Mouse (Mus musculus): Measurements from ENCODE around the gene Wdr90.

The Wdr90 gene

GRCm38 (mm10) chr17:25843122-25843521 lies 18.2 kb downstream of the Wdr90 start:
- DNase-seq, result no peak

- DNase-seq, result no peak
Observed at GRCm38 (mm10) chr17:25842509-25842908, 18.8 kb downstream of the Wdr90 start.

GRCm38 (mm10) chr17:25841117-25841880 lies 20.0 kb downstream of the Wdr90 start, which contains the start of gene Gm20683:
Gene Gm20683, minus strand, starts transcription at chr17:25841763.
- DNase-seq, result no peak

GRCm38 (mm10) chr17:25840519-25840918 lies 20.8 kb downstream of the Wdr90 start:
- DNase-seq, result no peak

DNA sequence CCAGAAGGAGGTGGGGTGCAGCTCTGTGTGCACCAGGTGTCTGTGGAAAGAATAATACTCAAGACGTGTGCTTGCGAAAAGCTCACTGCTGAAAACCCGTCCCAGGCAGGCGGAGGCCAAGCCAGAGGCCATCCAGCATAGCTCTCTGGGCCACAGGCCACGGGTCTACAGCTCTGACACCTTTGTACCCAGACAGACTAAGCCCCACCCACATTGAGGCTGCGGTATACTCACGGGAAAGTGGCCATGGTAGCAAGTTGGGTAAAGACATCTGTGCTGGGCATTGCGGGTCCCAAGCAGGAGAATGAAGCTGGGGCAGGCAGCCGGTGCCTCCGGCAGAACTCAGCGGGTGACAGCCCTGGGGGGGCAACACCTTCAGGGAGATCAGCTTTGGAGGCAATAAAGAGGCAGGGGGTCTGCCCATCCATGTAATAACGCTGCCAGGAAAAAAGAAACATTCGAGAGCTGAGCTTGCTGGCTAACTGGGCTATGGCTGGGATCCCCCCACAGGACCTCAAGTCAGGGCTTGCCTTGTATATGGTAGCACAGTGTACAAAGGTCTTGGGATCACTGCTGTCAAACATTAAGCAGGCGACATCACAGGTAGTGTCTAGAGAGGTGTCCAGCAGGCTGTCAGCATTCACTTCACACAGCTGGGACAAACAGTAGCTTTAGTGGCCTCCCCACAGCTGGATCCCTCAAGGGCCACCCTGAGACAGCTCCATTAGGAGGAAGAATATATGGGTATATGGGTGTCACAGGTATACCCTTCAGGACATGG lies 21.7 kb downstream of the Wdr90 start:
- no peak for DNase-seq

- no peak for DNase-seq
Observed at GRCm38 (mm10) chr17:25838904-25839303, 22.4 kb downstream of the Wdr90 start.

GRCm38 (mm10) chr17:25837533-25837932 lies 23.8 kb downstream of the Wdr90 start:
- DNase-seq, result no peak

DNA sequence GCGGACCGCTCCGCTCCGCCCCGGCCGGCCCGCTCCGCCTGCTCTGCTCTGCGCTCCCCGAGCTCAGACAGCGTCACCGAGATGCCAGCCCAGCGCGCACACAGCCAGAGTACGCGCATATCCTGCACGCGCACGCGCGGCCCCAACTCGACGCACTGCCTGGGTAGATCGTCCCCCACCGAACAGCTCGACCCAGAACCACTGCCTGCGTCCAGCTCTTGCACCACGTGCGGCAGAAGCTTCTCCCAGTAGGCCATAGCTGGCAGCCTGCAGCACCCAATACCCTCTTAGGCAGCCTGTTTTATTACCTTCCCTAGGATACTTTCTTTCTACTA lies 24.3 kb downstream of the Wdr90 start, which contains the start of gene Rhbdl1:
Gene Rhbdl1, minus strand, starts transcription at position 220 of the 335 bp plus-strand sequence.
- peak; percentile 63 for DNase-seq

DNA sequence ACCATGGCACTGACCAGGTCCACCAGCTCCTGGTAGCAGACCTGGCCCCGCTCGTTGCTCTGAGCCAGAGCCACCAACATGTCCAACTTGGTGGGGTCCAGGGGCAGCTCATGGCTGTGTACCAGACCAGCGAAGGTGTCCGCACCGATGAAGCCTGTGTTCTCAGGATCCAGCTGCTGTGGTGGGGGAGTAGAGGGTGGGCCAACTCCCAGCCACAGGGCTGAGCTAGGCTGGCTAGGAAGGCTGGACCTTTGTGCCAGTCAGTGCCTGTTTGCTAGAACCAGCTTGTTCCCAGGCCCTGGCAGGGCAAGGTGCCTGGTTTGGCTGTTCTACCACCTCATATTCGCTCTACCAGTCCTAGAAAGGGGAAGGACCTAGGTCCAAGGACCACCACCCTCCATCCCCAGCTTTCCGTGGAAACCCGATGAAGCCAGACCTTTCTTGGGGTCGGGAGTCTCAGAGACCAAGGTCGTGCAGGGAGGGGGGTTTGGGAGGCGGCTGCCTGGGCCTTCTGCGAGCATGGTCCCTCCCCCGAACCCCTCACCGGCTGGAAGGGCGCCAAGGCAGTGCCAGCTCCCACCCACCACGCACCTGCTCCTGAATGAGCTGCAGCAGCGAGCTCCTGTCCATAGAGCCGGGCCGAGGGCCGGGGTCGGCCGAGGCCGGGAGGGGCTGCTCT lies 24.8 kb downstream of the Wdr90 start:
- no peak for DNase-seq

GRCm38 (mm10) chr17:25835816-25836215 lies 25.5 kb downstream of the Wdr90 start:
- no peak for DNase-seq

DNA sequence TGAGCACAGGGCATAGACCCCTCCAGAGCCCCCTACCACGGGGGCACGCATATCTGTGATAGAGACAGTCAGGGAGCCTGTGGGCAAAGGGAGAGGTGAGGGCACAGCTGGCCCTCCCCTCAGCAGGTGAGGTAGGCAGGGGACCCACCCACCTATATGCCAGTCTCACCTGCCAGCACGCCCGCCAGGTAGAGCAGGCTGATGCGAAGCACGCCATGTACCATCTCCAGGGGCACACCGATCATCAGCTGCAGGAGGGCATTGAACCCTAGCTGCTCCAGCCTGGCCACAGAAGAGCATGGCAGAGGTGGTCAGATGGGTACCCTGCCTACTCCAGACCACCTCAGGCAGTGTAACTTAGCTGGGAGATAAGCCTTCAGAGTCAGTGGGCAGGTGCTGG lies 26.0 kb downstream of the Wdr90 start:
- DNase-seq, result no peak

- no peak for DNase-seq
Observed at GRCm38 (mm10) chr17:25834595-25835222, 26.6 kb downstream of the Wdr90 start.

- no peak for DNase-seq
Observed at GRCm38 (mm10) chr17:25833961-25834594, 27.2 kb downstream of the Wdr90 start.

DNA sequence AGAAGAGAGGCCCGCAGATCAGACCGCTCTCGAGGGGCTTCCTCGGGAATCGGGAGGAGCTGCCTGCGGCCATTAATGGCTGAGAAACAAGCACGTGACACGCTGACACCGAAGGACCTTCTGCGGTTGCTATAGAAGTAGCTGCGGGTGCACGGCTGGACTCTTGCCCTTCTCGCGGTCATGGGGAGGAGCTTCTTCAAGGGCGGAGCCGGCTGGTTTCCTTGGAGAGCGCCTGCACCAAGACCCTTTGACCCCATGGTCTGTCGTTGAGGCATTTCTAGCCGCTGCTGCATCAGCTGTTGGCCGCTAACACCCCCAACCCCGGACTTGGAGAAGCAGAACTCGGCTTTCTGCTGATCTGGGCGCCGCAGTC lies 28.0 kb downstream of the Wdr90 start, which contains the start of gene Stub1:
Gene Stub1, minus strand, starts transcription at position 114 of the 373 bp plus-strand sequence.
- DNase-seq, result peak; percentile 69

GRCm38 (mm10) chr17:25832436-25833290 lies 28.6 kb downstream of the Wdr90 start:
- peak; percentile 98 for DNase-seq

GRCm38 (mm10) chr17:25831451-25832281 lies 29.6 kb downstream of the Wdr90 start:
- no peak for DNase-seq

GRCm38 (mm10) chr17:25830806-25831431 lies 30.4 kb downstream of the Wdr90 start:
- DNase-seq, result no peak

- no peak for DNase-seq
Observed at GRCm38 (mm10) chr17:25830200-25830753, 31.0 kb downstream of the Wdr90 start.

GRCm38 (mm10) chr17:25829558-25830017 lies 31.7 kb downstream of the Wdr90 start:
- DNase-seq, result no peak

Measured in thymus, postnatal 14 days (tissue).